In genomic region chr14:118027564-118027963, GRCm38 (mm10) we compare ENCODE assay signal across 14 mouse cellular contexts. TPM values are rescaled to one million over a fixed set of nuclear protein-coding genes. Genes with fewer than 3 reads are reported as not detected.
A peak's percentile ranks its signal among the peaks of the same experiment; 100 is the strongest.
DNase-seq lines count a peak whose midpoint lies in the region; ATAC-seq and TF ChIP-seq lines count a peak whose summit lies in the region.
"Had no signal": no experiment of that assay in that cellular context is flagged by ENCODE, and none has a peak within 500 bp of the region (broad histone marks: within the 10 kb centered on the region; RNA-seq: fewer than 3 reads in every experiment).

No protein-coding gene starts in this region.

- 89% methylated on average over 3 of the region's 3 CpGs for WGBS in hindbrain, embryonic 11.5 days

- no peak overlapping the region for H3K9ac ChIP-seq in hindbrain, embryonic 11.5 days (ENCODE audit: low read depth, low read length)
- H3K9ac ChIP-seq: heart, embryonic 13.5 days; hindbrain, embryonic 13.5 days; midbrain, embryonic 13.5 days; neural tube, embryonic 13.5 days had no signal

- no peaks in the 10 kb centered on the region for H3K4me1 ChIP-seq in hindbrain, embryonic 11.5 days (replicated peaks; ENCODE audit: control insufficient read depth, insufficient read depth, low read length)
- H3K4me1 ChIP-seq: embryonic facial prominence, embryonic 10.5 days; forebrain, embryonic 10.5 days; heart, embryonic 13.5 days; hindbrain, embryonic 13.5 days; midbrain, embryonic 13.5 days had no signal

- H3K4me3 ChIP-seq in layer of hippocampus, adult 2 months = no peak overlapping the region
- H3K4me3 ChIP-seq in hindbrain, embryonic 11.5 days (ENCODE audit: low read depth, low read length) = no peak overlapping the region
- H3K4me3 ChIP-seq: embryonic facial prominence, embryonic 10.5 days; forebrain, embryonic 10.5 days; heart, embryonic 13.5 days; hindbrain, embryonic 13.5 days; midbrain, embryonic 13.5 days; neural tube, embryonic 13.5 days had no signal

- no peak overlapping the region for H3K27ac ChIP-seq in layer of hippocampus, adult 2 months
- H3K27ac ChIP-seq in hindbrain, embryonic 11.5 days (ENCODE audit: low read depth, low read length) = no peak overlapping the region
- H3K27ac ChIP-seq: embryonic facial prominence, embryonic 10.5 days; forebrain, embryonic 10.5 days; heart, embryonic 13.5 days; hindbrain, embryonic 13.5 days; midbrain, embryonic 13.5 days; neural tube, embryonic 13.5 days had no signal

- H3K27me3 ChIP-seq in hindbrain, embryonic 11.5 days (ENCODE audit: control insufficient read depth, insufficient read depth, low read length) = no peaks in the 10 kb centered on the region
- H3K27me3 ChIP-seq: heart, embryonic 13.5 days; hindbrain, embryonic 13.5 days; midbrain, embryonic 13.5 days; neural tube, embryonic 13.5 days had no signal

- no peak for DNase-seq in layer of hippocampus, adult 2 months (ENCODE audit: low spot score in 2 of 2)
- no peak for DNase-seq in layer of hippocampus, postnatal 10 days (ENCODE audit: low spot score in 2 of 2)
- DNase-seq in thymus, postnatal 4 days = peak; percentile 23
- no peak for DNase-seq in thymus, postnatal 10 days (ENCODE audit: low spot score in 2 of 2)
- peak; percentile 68 for DNase-seq in ZHBTc4 (ENCODE audit: low read depth, low spot score)
- DNase-seq in hindbrain, embryonic 11.5 days (ENCODE audit: low spot score) = no peak
- no peak for DNase-seq in cerebellum, postnatal 36 days
- DNase-seq: right cerebral cortex, adult 18-20 months had no signal

- peak; percentile 58 for TF ChIP-seq CTCF in layer of hippocampus, adult 2 months (conservative IDR thresholded peaks at IDR 0.05)

- H3K36me3 ChIP-seq in hindbrain, embryonic 11.5 days (ENCODE audit: control insufficient read depth, insufficient read depth, low read length) = no peaks in the 10 kb centered on the region
- H3K36me3 ChIP-seq: embryonic facial prominence, embryonic 10.5 days; heart, embryonic 13.5 days; hindbrain, embryonic 13.5 days; neural tube, embryonic 13.5 days had no signal

- H3K9me3 ChIP-seq in hindbrain, embryonic 11.5 days (ENCODE audit: control insufficient read depth, low read length) = peaks cover 6% of the 10 kb centered on the region

- no peak for ATAC-seq in hindbrain, embryonic 11.5 days (ENCODE audit: low FRiP score)
- ATAC-seq: midbrain, embryonic 13.5 days had no signal

- no peak overlapping the region for H3K4me2 ChIP-seq in hindbrain, embryonic 11.5 days (replicated peaks; ENCODE audit: low read depth, low read length)
- H3K4me2 ChIP-seq: heart, embryonic 13.5 days; hindbrain, embryonic 13.5 days; midbrain, embryonic 13.5 days; neural tube, embryonic 13.5 days had no signal

RNA-seq across cellular contexts. Expression of gene Dct, which starts 24.5 kb away (rescaled TPM):
- total RNA-seq in layer of hippocampus, adult 2 months (2021) = under 1 TPM; 0.27 to 0.51 TPM
- total RNA-seq in layer of hippocampus, postnatal 10 days (2021) = under 1 TPM; 0.27 to 0.43 TPM
- polyA plus RNA-seq in hindbrain, embryonic 11.5 days (2014; fragmentation: Nextera tagmentation; extraction: Ambion mirVana) = 3.1 and 4.9 TPM in 2 replicates

Comparison
In these comparisons a context has a peak if more than half of its experiments do, and no peak if none do; other contexts are left out.
1. DNase-seq: peak in thymus, postnatal 4 days (single experiment) and ZHBTc4 (single experiment); none in layer of hippocampus, adult 2 months (0 of 2), layer of hippocampus, postnatal 10 days (0 of 2), thymus, postnatal 10 days (0 of 2), hindbrain, embryonic 11.5 days (single experiment) and cerebellum, postnatal 36 days (0 of 2).